Mouse (Mus musculus) C2C12 (cell line): ENCODE data around the gene Pnpla5. TPM values are rescaled to one million over a fixed set of nuclear protein-coding genes. Genes with fewer than 3 reads are reported as not detected.

Source experiments
- H3K27me3 ChIP-seq: one replicate; pipeline ENCODE4 v1.6.1; 2011; ENCODE audit not compliant: control insufficient read depth, insufficient read depth, insufficient read length
- H3K36me3 ChIP-seq: one replicate; pipeline ENCODE4 v1.6.1; 2011; ENCODE audit not compliant: control insufficient read depth, insufficient read depth
- H3K4me3 ChIP-seq: one replicate; pipeline ENCODE4 v1.5.1; 2011; ENCODE audit warnings: mild to moderate bottlenecking, control low read depth; ENCODE audit not compliant: poor library complexity, insufficient read depth, severe bottlenecking
- H3K79me2 ChIP-seq: one replicate; pipeline ENCODE4 v1.6.1; 2011; ENCODE audit not compliant: control insufficient read depth, insufficient read depth
- H3K79me3 ChIP-seq: one replicate; pipeline ENCODE4 v1.6.1; 2011; ENCODE audit warnings: low read depth, control low read depth
- H3ac ChIP-seq: one replicate; pipeline ENCODE3; 2011; ENCODE audit warnings: low read depth; ENCODE audit not compliant: control insufficient read depth, insufficient read length
- CEBPB ChIP-seq: IDR thresholded peaks from one replicate; pipeline ENCODE4 v1.6.1; 2011; ENCODE audit warnings: low read depth, mild to moderate bottlenecking, control low read depth, moderate library complexity
- CTCF ChIP-seq: IDR thresholded peaks from one replicate; pipeline ENCODE4 v1.5.1; 2011; ENCODE audit not compliant: control insufficient read depth, insufficient read depth, insufficient read length
- FOSL1 ChIP-seq: IDR thresholded peaks from one replicate; pipeline ENCODE4 v1.8.0; 2011; ENCODE audit warnings: mild to moderate bottlenecking, low read length; ENCODE audit not compliant: poor library complexity, insufficient read depth, severe bottlenecking
- MAX ChIP-seq: IDR thresholded peaks from one replicate; pipeline ENCODE4 v1.6.1; 2011; ENCODE audit warnings: mild to moderate bottlenecking, control low read depth
- MYOD1 ChIP-seq: IDR thresholded peaks from one replicate; pipeline ENCODE4 v1.6.1; 2011; ENCODE audit warnings: low read depth; ENCODE audit not compliant: control insufficient read depth, insufficient read length
- MYOG ChIP-seq: IDR thresholded peaks from one replicate; pipeline ENCODE4 v1.6.1; 2011; ENCODE audit not compliant: control insufficient read depth, insufficient read length; ENCODE audit errors: extremely low read depth
- USF1 ChIP-seq: IDR thresholded peaks from one replicate; pipeline ENCODE4 v1.6.1; 2011; ENCODE audit warnings: low read depth, mild to moderate bottlenecking, control low read depth, moderate library complexity
- polyA plus RNA-seq: library from polyadenylated mRNA; unstranded; fragments of >200 nt; fragmentation: generic; extraction: Trizol; gene quantifications from one replicate; pipeline ENCODE4 v1.2.1, GENCODE M21; 2012; ENCODE audit warnings: missing spikeins

The Pnpla5 gene
- polyA plus RNA-seq, 1 experiment: not detected

DNA sequence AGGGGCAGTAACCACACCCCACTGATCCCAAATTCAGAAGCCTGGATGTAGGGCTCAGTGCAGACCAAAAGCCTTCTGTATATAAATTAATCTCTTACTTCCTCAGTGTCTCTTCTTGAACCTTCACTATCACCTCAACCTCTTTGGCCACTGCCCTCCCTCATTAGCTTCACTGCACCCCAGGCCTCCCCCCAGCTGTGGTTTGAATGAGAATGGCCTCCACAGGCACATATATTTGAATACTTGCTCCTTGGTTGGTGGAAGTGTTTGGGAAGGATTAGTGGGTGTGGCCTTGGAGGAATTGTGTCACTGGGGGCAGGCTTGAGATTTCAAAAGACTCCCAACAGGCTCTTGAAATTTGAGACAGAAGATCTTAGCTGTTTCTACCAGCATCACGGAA is 6.5 kb downstream of the Pnpla5 start:
- Histone ChIP-seq H3K79me3 (no peaks in the 10 kb centered on the region), H3K4me3 (no peak overlapping the region), H3K36me3 (no peaks in the 10 kb centered on the region), H3ac (no peak overlapping the region), H3K79me2 (no peaks in the 10 kb centered on the region), H3K27me3 (peaks cover 22% of the 10 kb centered on the region)
- TF ChIP-seq USF1 (no peak), MAX (no peak), CEBPB (no peak), FOSL1 (no peak), MYOD1 (no peak), CTCF (no peak), MYOG (no peak)

DNA sequence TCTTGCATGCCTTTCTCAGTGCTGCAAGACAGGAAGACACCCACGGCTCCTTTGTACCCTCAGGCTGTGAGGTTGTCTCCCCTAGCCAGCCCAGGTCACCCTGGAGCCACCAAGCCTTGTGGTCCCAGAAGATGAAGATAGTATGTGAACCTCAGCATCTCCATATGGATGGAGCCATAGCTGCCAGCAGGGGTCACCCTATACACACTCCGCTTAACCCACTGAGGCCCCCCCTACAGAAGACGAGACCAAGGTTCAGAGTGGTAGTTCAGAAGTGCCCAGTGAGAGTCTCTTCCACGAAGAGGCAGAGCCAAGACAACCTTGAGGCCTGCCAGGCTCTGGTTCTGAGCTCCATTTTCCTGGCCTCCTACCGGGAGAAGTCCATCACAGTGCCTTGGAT is 7.2 kb downstream of the Pnpla5 start:
- H3K79me2 ChIP-seq: no peaks in the 10 kb centered on the region
- H3K36me3 ChIP-seq: no peaks in the 10 kb centered on the region
- no peaks in the 10 kb centered on the region for H3K79me3 ChIP-seq
- H3ac ChIP-seq: no peak overlapping the region
- H3K4me3 ChIP-seq: no peak overlapping the region
- TF ChIP-seq FOSL1 (no peak), CTCF (no peak), USF1 (no peak), MYOG (no peak), MAX (no peak), CEBPB (no peak), MYOD1 (no peak)
- peaks cover 14% of the 10 kb centered on the region for H3K27me3 ChIP-seq

DNA sequence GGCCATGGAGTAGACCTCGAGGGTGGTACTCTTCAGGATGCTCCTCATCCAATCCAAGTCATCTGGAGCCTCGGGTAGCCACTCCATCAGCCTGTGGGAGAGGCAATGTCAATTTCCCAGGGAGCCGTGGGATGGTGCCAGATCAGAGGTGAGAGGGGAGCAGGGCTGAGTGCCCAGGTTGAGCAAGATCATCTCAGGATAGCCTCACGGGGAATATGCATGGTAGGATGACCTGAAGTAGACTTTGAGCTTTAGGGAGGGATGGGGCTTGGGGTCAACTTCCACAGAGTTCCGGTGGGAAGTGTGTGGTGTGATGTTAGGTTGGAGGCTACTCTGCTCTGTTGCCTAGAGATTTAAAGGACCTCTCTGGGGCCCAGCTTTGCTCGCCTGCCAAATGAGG is 9.1 kb downstream of the Pnpla5 start:
- TF ChIP-seq MAX: no peak
- H3ac ChIP-seq: no peak overlapping the region
- no peaks in the 10 kb centered on the region for H3K79me2 ChIP-seq
- H3K4me3 ChIP-seq: no peak overlapping the region
- no peaks in the 10 kb centered on the region for H3K79me3 ChIP-seq
- H3K27me3 ChIP-seq: peaks cover 5% of the 10 kb centered on the region
- H3K36me3 ChIP-seq: no peaks in the 10 kb centered on the region

DNA sequence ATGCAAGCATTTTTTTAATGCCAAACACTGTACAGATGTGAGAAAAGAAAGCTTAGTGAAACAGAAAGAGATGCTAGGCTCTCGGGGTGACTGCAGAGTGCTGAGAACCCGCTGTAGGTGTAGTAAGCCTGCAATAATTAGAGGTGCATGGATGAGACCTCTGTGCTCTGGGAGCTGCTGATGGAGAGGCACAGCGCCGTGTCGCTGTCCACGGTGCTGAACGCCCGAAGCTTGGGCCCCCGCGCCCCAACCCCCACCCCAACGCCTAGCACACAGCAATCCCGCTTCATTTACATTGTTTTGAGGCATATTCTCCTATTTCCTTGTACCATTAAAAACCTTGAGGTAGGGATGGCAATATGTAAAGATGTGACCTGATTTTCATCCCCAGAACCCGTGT is 14.1 kb downstream of the Pnpla5 start:
- H3K27me3 ChIP-seq: peaks cover 13% of the 10 kb centered on the region
- TF ChIP-seq FOSL1 (no peak), CTCF (no peak)

DNA sequence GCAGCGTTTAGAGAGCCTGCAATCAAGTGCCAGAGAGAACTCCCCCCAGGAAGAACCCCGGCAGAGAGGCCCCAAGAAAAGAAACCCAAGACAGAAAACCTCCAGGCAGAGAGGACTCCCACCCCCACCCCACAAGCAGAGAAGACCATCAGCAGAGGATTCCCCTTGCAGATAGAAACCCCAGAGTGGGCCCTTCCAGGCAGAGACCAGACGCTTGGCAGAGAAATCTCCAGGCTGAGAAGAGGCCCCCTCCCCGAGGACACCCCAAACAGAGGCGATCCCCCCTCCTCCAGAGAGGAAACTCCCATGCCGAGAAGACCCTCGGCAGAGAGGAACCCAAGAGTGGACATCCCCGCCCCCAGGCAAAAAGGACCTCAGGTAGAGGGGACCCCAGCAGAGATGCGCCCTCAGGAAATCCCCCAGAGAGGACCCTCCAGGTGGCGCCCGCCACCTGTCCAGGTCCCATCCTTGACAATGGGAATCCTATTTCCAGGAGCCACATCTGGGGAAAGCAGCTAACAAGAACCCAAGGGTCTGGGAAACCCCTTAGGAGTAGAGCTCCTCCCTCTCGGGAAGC is 17.0 kb downstream of the Pnpla5 start:
- no peaks in the 10 kb centered on the region for H3K36me3 ChIP-seq
- no peak overlapping the region for H3K4me3 ChIP-seq
- H3ac ChIP-seq: no peak overlapping the region
- no peaks in the 10 kb centered on the region for H3K79me2 ChIP-seq
- H3K27me3 ChIP-seq: peaks cover 13% of the 10 kb centered on the region
- TF ChIP-seq CTCF (no peak), USF1 (no peak), CEBPB (no peak), MYOD1 (no peak)
- H3K79me3 ChIP-seq: no peaks in the 10 kb centered on the region

More for the DNA sequence above, 14.1 kb downstream of the Pnpla5 start:
- no peaks in the 10 kb centered on the region for H3K36me3 ChIP-seq
- no peak overlapping the region for H3ac ChIP-seq
- no peaks in the 10 kb centered on the region for H3K79me2 ChIP-seq
- H3K4me3 ChIP-seq: no peak overlapping the region
- no peaks in the 10 kb centered on the region for H3K79me3 ChIP-seq

DNA sequence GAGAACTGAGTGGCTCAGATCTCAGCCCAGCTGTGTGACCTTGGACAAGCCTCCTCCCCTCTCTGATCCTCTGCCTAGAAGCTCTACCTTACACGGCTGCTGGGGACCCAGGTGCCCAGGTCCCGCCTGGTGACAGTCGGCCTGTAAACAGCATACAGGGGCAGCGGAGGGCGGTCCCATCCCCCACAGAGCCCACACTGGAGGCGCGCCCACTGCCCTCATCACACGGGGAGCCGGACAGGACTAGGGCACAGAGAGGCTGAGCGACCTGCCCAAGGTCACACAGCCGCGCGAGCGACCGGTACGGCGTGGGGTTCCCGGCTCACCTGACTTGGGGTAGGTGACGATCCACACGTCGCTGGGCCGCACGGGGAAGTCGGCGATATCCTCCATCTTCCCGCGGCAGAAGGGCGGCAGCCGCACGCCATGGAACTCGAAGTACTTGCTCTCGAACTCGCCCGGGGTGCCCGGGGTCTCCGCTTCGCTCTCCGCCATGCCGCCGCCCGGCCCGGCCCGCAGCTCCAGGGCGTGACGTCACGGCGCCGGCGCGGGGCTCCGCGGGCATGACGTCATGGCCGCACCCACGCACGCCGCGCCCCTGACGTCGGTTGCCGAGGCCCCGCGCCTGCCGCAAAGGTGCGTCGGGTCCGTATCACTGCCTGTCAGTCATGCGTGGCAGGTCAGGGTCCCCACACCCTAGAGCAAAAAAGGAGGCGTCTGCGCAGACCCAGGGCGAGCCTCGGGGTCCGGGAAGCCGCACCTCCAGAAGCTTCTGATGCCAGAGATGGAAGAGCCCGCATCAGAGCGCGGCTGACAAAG is 17.7 kb downstream of the Pnpla5 start, which contains the start of gene Sult4a1:
Gene Sult4a1, minus strand, starts transcription at position 650 of the 819 bp plus-strand sequence.
- Histone ChIP-seq H3K79me3 (no peaks in the 10 kb centered on the region), H3ac (no peak within 1 kb of the TSS), H3K4me3 (no peak within 1 kb of the TSS), H3K36me3 (no peaks in the 10 kb centered on the region), H3K27me3 (peaks cover 18% of the 10 kb centered on the region), H3K79me2 (no peaks in the 10 kb centered on the region)
- TF ChIP-seq MAX (no peak), MYOD1 (no peak), FOSL1 (no peak), CTCF (no peak), CEBPB (no peak), MYOG (no peak), USF1 (no peak)
